Mouse (Mus musculus) forebrain, embryonic 15.5 days (tissue): ENCODE data around the gene Ctr9. TPM values are rescaled to one million over a fixed set of nuclear protein-coding genes. Genes with fewer than 3 reads are reported as not detected.

Source experiments
- ATAC-seq: fragments of 200-750 bp; cut with Nextera tagmentation; replicated peaks from 2 replicates; pipeline ENCODE4 v1.8.0; 2017; ENCODE audit warnings: mild to moderate bottlenecking, moderate TSS enrichment, moderate library complexity
- H3K27ac ChIP-seq: fragments of 300-500 bp; sonication (generic); replicated peaks from 2 replicates; pipeline ENCODE4 v1.5.1; 2015; ENCODE audit warnings: mild to moderate bottlenecking, inconsistent platforms
- H3K27me3 ChIP-seq: fragments of 300-500 bp; sonication (generic); 2 replicates; pipeline ENCODE4 v1.6.1; 2015; ENCODE audit warnings: inconsistent platforms
- H3K36me3 ChIP-seq: fragments of 300-500 bp; sonication (generic); 2 replicates; pipeline ENCODE4 v1.6.1; 2015; ENCODE audit warnings: mild to moderate bottlenecking, inconsistent platforms
- H3K4me1 ChIP-seq: fragments of 300-500 bp; sonication (generic); 2 replicates; pipeline ENCODE4 v1.6.1; 2015; ENCODE audit warnings: inconsistent platforms
- H3K4me2 ChIP-seq: fragments of 300-500 bp; sonication (generic); replicated peaks from 2 replicates; pipeline ENCODE4 v1.6.1; 2015; ENCODE audit warnings: mild to moderate bottlenecking, inconsistent platforms
- H3K4me3 ChIP-seq: fragments of 300-500 bp; sonication (generic); 2 replicates; pipeline ENCODE4 v1.5.1; 2015; ENCODE audit warnings: mild to moderate bottlenecking, inconsistent platforms
- H3K9ac ChIP-seq: fragments of 300-500 bp; sonication (generic); replicated peaks from 2 replicates; pipeline ENCODE4 v1.6.1; 2015; ENCODE audit warnings: mild to moderate bottlenecking, inconsistent platforms
- H3K9me3 ChIP-seq: fragments of 300-500 bp; sonication (generic); 2 replicates; pipeline ENCODE4 v1.6.1; 2016; ENCODE audit warnings: inconsistent platforms
- WGBS: fragments of 180-500 bp; shearing (Covaris S2); methylation state at CpG from one replicate; pipeline ENCODE4 v1.1.7; 2015; ENCODE audit warnings: mixed read lengths; 5-methylcytosine and 5-hydroxymethylcytosine counted together
- polyA plus RNA-seq: library from polyadenylated mRNA; unstranded; fragments of >200 nt; fragmentation: Nextera tagmentation; extraction: Ambion mirVana; gene quantifications from 2 replicates; pipeline ENCODE4 v1.2.1, GENCODE M21; 2015

Gene Ctr9
- polyA plus RNA-seq, 1 experiment from 2014 or later: 80.6 TPM

DNA sequence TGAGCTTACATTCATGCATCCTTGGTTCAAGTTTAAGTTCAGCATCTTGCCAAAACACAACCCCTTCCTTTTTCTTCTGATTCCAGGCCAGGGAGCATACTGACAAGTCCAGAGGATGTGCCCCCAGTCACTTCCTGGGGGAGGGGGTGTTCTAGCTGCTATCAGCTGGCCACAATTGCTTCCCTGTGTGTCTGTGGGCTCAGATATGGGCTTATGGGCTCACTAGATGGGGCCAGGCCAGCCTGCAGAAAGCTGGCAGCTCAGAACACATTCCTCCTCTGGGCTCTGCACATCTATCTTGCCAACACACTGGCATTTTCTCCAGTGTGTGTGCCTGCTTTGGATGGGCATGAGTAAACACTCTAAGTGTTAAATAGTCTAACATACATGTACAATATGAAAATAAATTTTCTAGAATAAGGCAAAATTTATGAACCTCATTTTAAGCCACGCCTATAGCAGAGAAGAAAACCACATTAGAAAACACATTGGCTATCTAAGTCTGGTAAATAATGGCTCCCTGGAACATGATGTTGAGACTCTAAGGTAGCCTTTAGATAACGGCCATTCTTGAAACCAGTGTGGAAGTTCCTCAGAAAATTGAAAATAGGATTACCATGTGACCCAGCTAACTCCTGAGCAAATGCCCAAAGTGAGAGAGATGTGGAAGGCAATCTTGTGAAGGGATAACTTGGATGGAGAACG is 24.5 kb upstream of the Ctr9 start:
- 87% methylated on average over 3 of the region's 3 CpGs for WGBS
- Histone ChIP-seq H3K9ac (no peak overlapping the region), H3K27me3 (no peaks in the 10 kb centered on the region), H3K4me1 (no peaks in the 10 kb centered on the region), H3K9me3 (no peaks in the 10 kb centered on the region), H3K4me2 (no peak overlapping the region), H3K36me3 (no peaks in the 10 kb centered on the region), H3K4me3 (no peak overlapping the region), H3K27ac (no peak overlapping the region)
- ATAC-seq: no peak

GRCm38 (mm10) chr7:111014039-111014605 is 14.6 kb upstream of the Ctr9 start:
- no peak for ATAC-seq
- H3K36me3 ChIP-seq: no peaks in the 10 kb centered on the region
- WGBS: 77% methylated on average over 7 of the region's 7 CpGs
- no peak overlapping the region for H3K9ac ChIP-seq
- no peaks in the 10 kb centered on the region for H3K27me3 ChIP-seq
- no peaks in the 10 kb centered on the region for H3K9me3 ChIP-seq
- no peak overlapping the region for H3K27ac ChIP-seq
- H3K4me1 ChIP-seq: no peaks in the 10 kb centered on the region
- no peak overlapping the region for H3K4me3 ChIP-seq
- no peak overlapping the region for H3K4me2 ChIP-seq

- peak; percentile 79 for ATAC-seq
- Histone ChIP-seq H3K4me3 (no peak overlapping the region), H3K27ac (no peak overlapping the region), H3K27me3 (no peaks in the 10 kb centered on the region), H3K4me1 (no peaks in the 10 kb centered on the region), H3K9me3 (no peaks in the 10 kb centered on the region), H3K36me3 (no peaks in the 10 kb centered on the region), H3K4me2 (no peak overlapping the region), H3K9ac (no peak overlapping the region)
- WGBS: 38% methylated on average over 5 of the region's 5 CpGs
Measured at GRCm38 (mm10) chr7:111014893-111015292, 13.9 kb upstream of the Ctr9 start.

DNA sequence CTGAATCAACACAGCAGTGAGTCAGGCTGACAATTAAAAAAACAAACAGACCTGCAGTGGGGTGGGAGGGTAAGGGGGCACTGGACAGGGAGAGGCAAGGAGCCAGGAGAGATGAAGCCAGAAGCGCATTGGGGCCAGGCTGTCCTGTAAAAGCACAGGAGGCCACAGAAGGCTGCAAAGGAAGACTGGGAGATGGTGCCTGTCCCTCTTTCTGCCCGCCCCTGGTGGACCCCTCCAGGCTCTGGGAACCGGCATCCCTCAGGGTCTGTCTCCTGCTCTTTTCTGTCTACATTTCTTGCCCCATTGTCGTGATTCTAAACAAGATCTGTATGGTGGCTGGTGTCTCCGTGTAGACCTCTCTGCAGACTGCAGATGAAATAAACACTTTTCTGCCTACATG is 13.0 kb upstream of the Ctr9 start:
- H3K27me3 ChIP-seq: no peaks in the 10 kb centered on the region
- H3K36me3 ChIP-seq: no peaks in the 10 kb centered on the region
- ATAC-seq: no peak
- 77% methylated on average over 5 of the region's 5 CpGs for WGBS
- H3K9me3 ChIP-seq: no peaks in the 10 kb centered on the region
- H3K4me1 ChIP-seq: no peaks in the 10 kb centered on the region
- no peak overlapping the region for H3K4me3 ChIP-seq
- no peak overlapping the region for H3K9ac ChIP-seq
- no peak overlapping the region for H3K4me2 ChIP-seq
- no peak overlapping the region for H3K27ac ChIP-seq

GRCm38 (mm10) chr7:111016921-111017320 is 11.8 kb upstream of the Ctr9 start:
- Histone ChIP-seq H3K27ac (no peak overlapping the region), H3K27me3 (no peaks in the 10 kb centered on the region), H3K9me3 (no peaks in the 10 kb centered on the region), H3K4me3 (no peak overlapping the region), H3K36me3 (no peaks in the 10 kb centered on the region), H3K4me1 (no peaks in the 10 kb centered on the region), H3K9ac (no peak overlapping the region), H3K4me2 (no peak overlapping the region)
- ATAC-seq: no peak
- WGBS: 86% methylated on average over 3 of the region's 3 CpGs

DNA sequence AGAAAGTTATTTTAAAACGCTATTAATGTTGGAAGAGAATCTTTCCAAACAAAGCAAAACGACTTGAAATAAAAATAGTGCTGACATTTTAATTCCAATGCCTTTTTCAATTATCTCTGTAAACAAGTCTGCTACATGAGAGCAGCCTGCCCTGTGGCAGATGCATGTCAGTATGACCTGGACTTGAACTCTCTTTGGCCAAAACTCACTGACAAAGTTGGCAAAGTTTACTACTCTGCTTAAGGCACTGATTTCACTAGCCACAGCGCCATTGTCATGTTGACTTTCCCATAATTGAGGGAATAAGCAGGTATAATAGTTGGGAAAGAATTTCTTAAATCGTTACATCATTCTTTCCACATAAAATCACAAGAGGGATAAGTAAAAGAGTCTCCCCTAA is 7.9 kb upstream of the Ctr9 start:
- Histone ChIP-seq H3K27ac (no peak overlapping the region), H3K9ac (no peak overlapping the region), H3K27me3 (no peaks in the 10 kb centered on the region), H3K9me3 (no peaks in the 10 kb centered on the region), H3K4me3 (no peak overlapping the region), H3K4me1 (peaks cover 6% of the 10 kb centered on the region; the same call in 1 of the 2 replicates), H3K36me3 (no peaks in the 10 kb centered on the region), H3K4me2 (no peak overlapping the region)
- 74% methylated on average over 4 of the region's 4 CpGs for WGBS
- no peak for ATAC-seq

DNA sequence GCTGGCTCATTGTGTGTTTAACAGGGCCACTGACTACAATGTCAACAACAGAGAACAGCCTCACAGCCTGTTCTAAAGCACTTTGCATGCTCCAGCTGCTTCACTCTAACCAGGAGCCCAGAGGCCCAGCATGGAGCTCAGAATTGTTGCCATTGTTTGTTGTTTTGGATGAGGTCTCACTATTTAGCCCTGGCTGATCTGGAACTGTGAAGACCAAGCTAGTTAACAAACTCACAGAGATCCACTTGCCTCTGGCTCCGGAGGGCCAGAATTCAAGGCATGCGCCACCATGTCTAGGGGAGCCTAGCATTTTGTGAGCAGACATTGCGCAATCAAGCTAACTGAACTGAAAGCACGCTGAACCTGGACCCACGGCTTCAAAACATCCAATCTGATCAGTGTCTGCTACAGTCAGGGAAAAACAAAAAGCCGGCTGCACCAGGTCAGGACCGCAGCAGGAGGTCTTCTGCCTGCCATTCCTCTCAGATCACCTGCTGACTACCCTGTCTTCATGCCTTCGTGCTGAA is 4.6 kb upstream of the Ctr9 start:
- Histone ChIP-seq H3K9me3 (no peaks in the 10 kb centered on the region), H3K36me3 (no peaks in the 10 kb centered on the region), H3K4me3 (no peak overlapping the region), H3K4me2 (no peak overlapping the region), H3K27me3 (no peaks in the 10 kb centered on the region), H3K27ac (no peak overlapping the region), H3K9ac (no peak overlapping the region), H3K4me1 (peaks cover 9% of the 10 kb centered on the region)
- WGBS: 18% methylated on average over 8 of the region's 8 CpGs
- ATAC-seq: no peak

- no peak for ATAC-seq
Measured at GRCm38 (mm10) chr7:111024912-111025311, 3.8 kb upstream of the Ctr9 start.

DNA sequence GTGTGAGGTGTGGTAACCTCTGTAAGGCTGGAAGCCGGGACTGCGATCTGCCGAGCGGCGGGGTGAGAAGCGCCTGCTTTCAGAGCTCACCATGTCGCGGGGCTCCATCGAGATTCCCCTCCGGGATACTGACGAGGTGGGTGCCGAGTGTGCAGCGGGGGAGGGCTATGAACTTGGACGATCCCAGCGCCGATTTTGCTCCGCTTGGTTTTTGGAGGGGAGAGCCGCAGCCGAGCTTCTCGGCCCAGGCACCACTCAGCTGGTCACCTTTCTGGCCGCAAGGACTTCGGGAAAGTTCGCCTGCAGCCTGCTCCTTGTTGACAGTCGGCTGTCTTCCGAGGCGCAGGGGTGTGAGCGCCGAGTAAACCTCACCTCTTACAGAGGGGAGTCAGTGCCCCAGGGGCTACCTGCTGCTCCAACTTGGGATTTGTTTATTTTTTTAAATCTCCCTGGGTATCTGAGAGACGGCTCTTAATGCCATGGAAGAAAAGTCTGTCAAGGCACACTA is 349 bp downstream of the Ctr9 start:
- H3K9me3 ChIP-seq: no peaks in the 10 kb centered on the region
- ATAC-seq: peak; percentile 32

More at GRCm38 (mm10) chr7:111024912-111025311, 3.8 kb upstream of the Ctr9 start:
- no peak overlapping the region for H3K9ac ChIP-seq
- H3K36me3 ChIP-seq: no peaks in the 10 kb centered on the region
- H3K4me3 ChIP-seq: no peak overlapping the region
- H3K4me1 ChIP-seq: peaks cover 16% of the 10 kb centered on the region
- no peak overlapping the region for H3K27ac ChIP-seq
- no peaks in the 10 kb centered on the region for H3K9me3 ChIP-seq
- H3K4me2 ChIP-seq: no peak overlapping the region
- H3K27me3 ChIP-seq: no peaks in the 10 kb centered on the region
- WGBS: 68% methylated on average over 4 of the region's 4 CpGs

GRCm38 (mm10) chr7:111048920-111049319 is 20.2 kb downstream of the Ctr9 start:
- H3K9ac ChIP-seq: no peak overlapping the region
- no peaks in the 10 kb centered on the region for H3K4me1 ChIP-seq
- H3K27me3 ChIP-seq: no peaks in the 10 kb centered on the region
- no peak overlapping the region for H3K4me2 ChIP-seq
- H3K4me3 ChIP-seq: no peak overlapping the region
- ATAC-seq: no peak
- peaks cover 99% of the 10 kb centered on the region for H3K36me3 ChIP-seq
- no peak overlapping the region for H3K27ac ChIP-seq
- WGBS: 82% methylated on average over 5 of the region's 5 CpGs
- no peaks in the 10 kb centered on the region for H3K9me3 ChIP-seq

More for the DNA sequence above, 349 bp downstream of the Ctr9 start:
- Histone ChIP-seq H3K4me1 (peaks cover 20% of the 10 kb centered on the region), H3K4me2 (peak overlapping the region; percentile 77), H3K9ac (peak overlapping the region; percentile 76), H3K4me3 (peak overlapping the region; percentile 99), H3K27ac (peak overlapping the region; percentile 95), H3K36me3 (peaks cover 24% of the 10 kb centered on the region), H3K27me3 (no peaks in the 10 kb centered on the region)
- WGBS: under 1% methylated on average over 29 of the region's 29 CpGs

GRCm38 (mm10) chr7:111049652-111050421 is 21.1 kb downstream of the Ctr9 start:
- no peak for ATAC-seq
- H3K27me3 ChIP-seq: no peaks in the 10 kb centered on the region
- H3K4me2 ChIP-seq: no peak overlapping the region
- WGBS: 61% methylated on average over 6 of the region's 6 CpGs
- no peak overlapping the region for H3K27ac ChIP-seq
- H3K9me3 ChIP-seq: no peaks in the 10 kb centered on the region
- H3K4me1 ChIP-seq: no peaks in the 10 kb centered on the region
- H3K4me3 ChIP-seq: no peak overlapping the region
- H3K9ac ChIP-seq: no peak overlapping the region
- H3K36me3 ChIP-seq: peaks cover 99% of the 10 kb centered on the region

GRCm38 (mm10) chr7:111055221-111055620 is 26.5 kb downstream of the Ctr9 start:
- no peak overlapping the region for H3K27ac ChIP-seq
- no peaks in the 10 kb centered on the region for H3K9me3 ChIP-seq
- no peak overlapping the region for H3K4me2 ChIP-seq
- WGBS: 94% methylated on average over 19 of the region's 19 CpGs
- H3K36me3 ChIP-seq: peaks cover 63% of the 10 kb centered on the region
- H3K4me1 ChIP-seq: no peaks in the 10 kb centered on the region
- no peak overlapping the region for H3K9ac ChIP-seq
- no peak for ATAC-seq
- H3K27me3 ChIP-seq: no peaks in the 10 kb centered on the region
- no peak overlapping the region for H3K4me3 ChIP-seq
